Mouse (Mus musculus): ENCODE results near the gene Arhgap35. TPM values are rescaled to one million over a fixed set of nuclear protein-coding genes. Genes with fewer than 3 reads are reported as not detected.

Gene Arhgap35
- total and polyA plus RNA-seq, 2 experiments from 2014 or later, result 9.7 to 57.5 TPM

DNA sequence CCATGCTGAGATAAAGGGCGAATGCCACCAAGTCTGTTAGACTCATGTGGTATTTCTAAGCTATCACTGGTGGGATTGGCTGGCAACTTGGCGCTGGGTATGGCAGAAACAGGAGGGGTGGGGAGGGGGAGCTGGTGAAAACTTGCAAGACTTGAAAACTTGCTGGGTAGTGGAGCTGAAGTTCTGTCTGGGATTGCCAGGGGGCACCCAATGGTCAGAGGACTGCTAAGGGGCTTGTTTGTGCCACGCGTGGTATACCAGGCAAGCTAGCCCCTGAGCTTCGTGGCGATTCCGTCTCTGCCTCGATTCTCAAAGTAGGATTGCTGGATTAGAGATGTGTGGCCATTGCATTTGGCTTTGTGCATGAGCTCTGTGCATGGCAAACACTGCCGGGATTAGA lies 124.8 kb downstream of the Arhgap35 start:
- Histone ChIP-seq H3K27ac (ENCODE audit: low read depth) (no peak overlapping the region), H3K4me1 (ENCODE audit: control insufficient read depth, insufficient read depth) (no peaks in the 10 kb centered on the region), H3K9ac (replicated peaks; ENCODE audit: low read depth, low read length) (no peak overlapping the region), H3K9me3 (replicated peaks; ENCODE audit: control insufficient read depth, low read length) (no peaks in the 10 kb centered on the region), H3K36me3 (replicated peaks; ENCODE audit: control insufficient read depth, insufficient read depth, low read length) (peaks cover 3% of the 10 kb centered on the region; the same call in 1 of the 2 replicates), H3K4me2 (ENCODE audit: low read depth, low read length) (no peak overlapping the region), H3K4me3 (ENCODE audit: low read depth, low read length) (no peak overlapping the region), H3K27me3 (ENCODE audit: control insufficient read depth, insufficient read depth, low read length) (no peaks in the 10 kb centered on the region)
- 74% methylated on average over 9 of the region's 9 CpGs for WGBS
- TF ChIP-seq EP300 (IDR thresholded peaks at IDR 0.05; ENCODE audit: low read depth) (no peak), CTCF (IDR thresholded peaks at IDR 0.05; ENCODE audit: low read depth) (no peak)
- no peak for DNase-seq (ENCODE audit: low spot score)
- no peak for ATAC-seq (ENCODE audit: insufficient read depth, low read depth)

DNA sequence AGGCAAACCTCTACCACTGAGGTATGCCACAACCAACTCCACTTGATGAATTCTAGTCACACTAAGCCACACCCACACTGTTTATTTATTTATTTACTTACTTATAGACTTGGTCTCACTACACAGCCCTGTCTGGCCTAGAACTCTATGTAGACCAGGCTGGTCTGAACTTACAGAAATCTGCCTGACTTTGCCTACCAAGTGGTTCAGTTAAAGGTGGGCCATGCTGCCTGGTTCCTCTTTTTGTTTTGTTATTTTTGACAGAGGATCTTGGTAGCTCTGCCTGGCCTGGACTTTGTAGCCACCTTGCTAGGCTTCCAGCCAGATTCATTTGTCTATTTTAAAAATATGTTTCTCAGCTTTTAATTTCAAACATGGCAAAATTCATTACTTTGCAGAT lies 126.0 kb downstream of the Arhgap35 start:
- H3K9me3 ChIP-seq (replicated peaks; ENCODE audit: control insufficient read depth, low read length), result no peaks in the 10 kb centered on the region
- no peaks in the 10 kb centered on the region for H3K4me1 ChIP-seq (ENCODE audit: control insufficient read depth, insufficient read depth)
- TF ChIP-seq CTCF (IDR thresholded peaks at IDR 0.05; ENCODE audit: low read depth) (no peak), EP300 (IDR thresholded peaks at IDR 0.05; ENCODE audit: low read depth) (no peak)
- H3K27me3 ChIP-seq (ENCODE audit: control insufficient read depth, insufficient read depth, low read length), result no peaks in the 10 kb centered on the region
- H3K4me3 ChIP-seq (ENCODE audit: low read depth, low read length), result no peak overlapping the region
- H3K9ac ChIP-seq (replicated peaks; ENCODE audit: low read depth, low read length), result no peak overlapping the region
- no peak for ATAC-seq (ENCODE audit: insufficient read depth, low read depth)
- no peaks in the 10 kb centered on the region; the same call in 1 of the 2 replicates for H3K36me3 ChIP-seq (replicated peaks; ENCODE audit: control insufficient read depth, insufficient read depth, low read length)
- DNase-seq (ENCODE audit: low spot score), result no peak
- H3K27ac ChIP-seq (ENCODE audit: low read depth), result no peak overlapping the region
- no peak overlapping the region for H3K4me2 ChIP-seq (ENCODE audit: low read depth, low read length)

DNA sequence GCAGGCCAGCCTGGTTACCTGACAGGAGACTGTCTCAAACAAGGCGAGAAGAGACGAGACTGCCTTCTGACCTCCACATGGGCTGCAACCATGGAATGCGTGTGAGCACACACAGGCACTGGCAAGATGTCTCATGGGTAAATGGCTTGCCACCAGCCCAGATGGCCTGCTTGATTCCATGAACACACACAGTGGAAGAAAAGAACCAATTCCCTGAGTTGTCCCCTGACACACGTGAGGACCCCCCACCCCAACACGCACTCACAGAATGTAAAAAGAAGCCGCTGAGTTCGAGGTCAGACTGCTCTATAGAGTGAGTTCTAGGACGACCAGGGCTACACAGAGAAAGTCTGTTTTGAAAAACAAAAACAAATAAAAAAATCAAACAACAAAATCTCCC lies 137.2 kb downstream of the Arhgap35 start, which contains the start of gene Npas1:
Gene Npas1 (minus strand): TSS at position 101 of the 400 bp plus-strand sequence.
- TF ChIP-seq EP300 (IDR thresholded peaks at IDR 0.05; ENCODE audit: low read depth), result no peak
- no peak for TF ChIP-seq CTCF (IDR thresholded peaks at IDR 0.05; ENCODE audit: low read depth)
- H3K36me3 ChIP-seq (replicated peaks; ENCODE audit: control insufficient read depth, insufficient read depth, low read length), result no peaks in the 10 kb centered on the region
- no peaks in the 10 kb centered on the region for H3K9me3 ChIP-seq (replicated peaks; ENCODE audit: control insufficient read depth, low read length)
- peak within 1 kb of the TSS; percentile 35 for H3K4me3 ChIP-seq (ENCODE audit: low read depth, low read length)
- DNase-seq (ENCODE audit: low spot score) (no peak), ATAC-seq (ENCODE audit: insufficient read depth, low read depth) (no peak)
- H3K27ac ChIP-seq (ENCODE audit: low read depth), result no peak within 1 kb of the TSS
- no peaks in the 10 kb centered on the region; the same call in 1 of the 2 replicates for H3K4me1 ChIP-seq (ENCODE audit: control insufficient read depth, insufficient read depth)
- no peak within 1 kb of the TSS for H3K9ac ChIP-seq (replicated peaks; ENCODE audit: low read depth, low read length)
- H3K27me3 ChIP-seq (ENCODE audit: control insufficient read depth, insufficient read depth, low read length), result peaks cover 49% of the 10 kb centered on the region
- 82% methylated on average over 8 of the region's 8 CpGs for WGBS
- H3K4me2 ChIP-seq (ENCODE audit: low read depth, low read length), result peak within 1 kb of the TSS; percentile 54

DNA sequence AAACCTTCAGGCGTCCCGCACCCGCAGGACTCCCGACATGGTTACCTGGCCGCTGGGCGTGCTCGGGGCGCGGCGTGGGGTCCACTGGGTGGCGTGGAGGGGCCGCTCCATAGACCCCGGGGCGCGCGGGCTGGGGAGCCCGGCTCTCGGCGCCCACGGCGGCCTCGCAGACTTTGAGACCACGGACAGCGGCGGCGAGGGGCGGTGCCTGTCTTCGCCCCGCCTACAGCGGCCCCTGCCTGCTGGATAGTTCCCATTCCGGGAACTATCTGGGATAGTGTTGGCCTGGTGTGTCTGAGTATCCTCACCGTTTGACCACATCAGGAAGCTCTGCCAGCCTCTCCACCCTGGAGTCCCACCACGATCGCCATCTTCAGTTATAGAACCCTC lies 138.2 kb downstream of the Arhgap35 start:
- H3K27me3 ChIP-seq (ENCODE audit: control insufficient read depth, insufficient read depth, low read length), result peaks cover 58% of the 10 kb centered on the region
- no peak for TF ChIP-seq CTCF (IDR thresholded peaks at IDR 0.05; ENCODE audit: low read depth)
- no peak for TF ChIP-seq EP300 (IDR thresholded peaks at IDR 0.05; ENCODE audit: low read depth)
- H3K27ac ChIP-seq (ENCODE audit: low read depth), result no peak overlapping the region
- H3K9me3 ChIP-seq (replicated peaks; ENCODE audit: control insufficient read depth, low read length), result no peaks in the 10 kb centered on the region
- no peak for DNase-seq (ENCODE audit: low spot score)
- peak; percentile 50; the same call in 1 of the 2 replicates for ATAC-seq (ENCODE audit: insufficient read depth, low read depth)
- no peaks in the 10 kb centered on the region; the same call in 1 of the 2 replicates for H3K4me1 ChIP-seq (ENCODE audit: control insufficient read depth, insufficient read depth)
- peak overlapping the region; percentile 54 for H3K4me2 ChIP-seq (ENCODE audit: low read depth, low read length)
- H3K36me3 ChIP-seq (replicated peaks; ENCODE audit: control insufficient read depth, insufficient read depth, low read length), result no peaks in the 10 kb centered on the region
- H3K9ac ChIP-seq (replicated peaks; ENCODE audit: low read depth, low read length), result no peak overlapping the region
- H3K4me3 ChIP-seq (ENCODE audit: low read depth, low read length), result peak overlapping the region; percentile 35
- WGBS, result 2% methylated on average over 30 of the region's 34 CpGs

DNA sequence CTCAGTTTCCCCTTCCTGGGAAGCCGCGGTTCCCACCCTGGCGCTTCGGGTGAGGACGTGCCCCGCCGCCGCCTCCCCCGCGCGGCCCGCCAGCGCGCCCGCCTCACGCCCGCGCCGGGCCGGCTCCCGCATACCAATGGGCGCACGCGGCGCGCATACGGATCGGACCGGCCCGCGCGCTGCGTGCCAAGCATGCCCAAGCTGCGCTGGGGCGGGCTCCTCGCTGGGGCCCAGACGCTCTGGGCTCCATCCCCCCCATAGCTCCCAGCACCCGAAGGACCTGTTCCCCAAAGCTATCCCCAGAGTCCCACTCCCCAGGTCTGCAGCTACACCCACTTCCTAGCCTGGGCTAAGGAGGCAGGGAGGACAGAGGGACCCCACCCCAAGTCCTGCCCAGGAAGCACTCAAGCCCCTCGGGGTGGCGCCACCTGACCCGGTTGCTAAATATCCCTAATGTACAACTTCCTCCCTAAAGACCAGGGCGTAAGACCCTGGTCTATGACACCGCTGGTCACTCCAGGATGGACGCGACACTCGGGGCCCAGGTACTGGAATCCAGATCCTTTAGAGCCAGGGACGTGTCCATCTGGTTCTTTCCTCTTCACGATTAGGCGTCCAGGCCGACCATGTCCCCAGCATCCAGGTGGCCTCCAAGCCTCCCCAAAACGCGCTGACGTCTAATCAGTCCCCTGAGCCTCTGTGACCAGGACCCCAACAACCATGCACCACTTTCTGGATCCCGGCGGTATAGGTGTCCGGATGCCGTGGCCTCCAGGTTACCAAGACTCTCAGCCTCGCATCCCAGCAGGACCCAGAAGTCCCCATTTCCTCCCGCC lies 138.8 kb downstream of the Arhgap35 start:
- TF ChIP-seq CTCF (IDR thresholded peaks at IDR 0.05; ENCODE audit: low read depth) (no peak), EP300 (IDR thresholded peaks at IDR 0.05; ENCODE audit: low read depth) (no peak)
- Histone ChIP-seq H3K9ac (replicated peaks; ENCODE audit: low read depth, low read length) (no peak overlapping the region), H3K4me1 (ENCODE audit: control insufficient read depth, insufficient read depth) (no peaks in the 10 kb centered on the region; the same call in 1 of the 2 replicates), H3K9me3 (replicated peaks; ENCODE audit: control insufficient read depth, low read length) (no peaks in the 10 kb centered on the region), H3K4me3 (ENCODE audit: low read depth, low read length) (peak overlapping the region; percentile 35), H3K36me3 (replicated peaks; ENCODE audit: control insufficient read depth, insufficient read depth, low read length) (no peaks in the 10 kb centered on the region), H3K27ac (ENCODE audit: low read depth) (no peak overlapping the region), H3K27me3 (ENCODE audit: control insufficient read depth, insufficient read depth, low read length) (peaks cover 62% of the 10 kb centered on the region), H3K4me2 (ENCODE audit: low read depth, low read length) (peak overlapping the region; percentile 54)
- DNase-seq (ENCODE audit: low spot score) (no peak), ATAC-seq (ENCODE audit: insufficient read depth, low read depth) (no peak)
- WGBS, result under 1% methylated on average over 41 of the region's 59 CpGs

Measured in heart, postnatal 0 days (tissue).